Mouse (Mus musculus) adrenal gland, postnatal 25 days (tissue): ENCODE data around the gene Fbxo6. TPM values are rescaled to one million over a fixed set of nuclear protein-coding genes. Genes with fewer than 3 reads are reported as not detected.
A peak's percentile ranks its signal among the peaks of the same experiment; 100 is the strongest.
"Not testable (repeated sequence)": the region's sequence is repeated elsewhere in the genome, so short reads cannot be mapped to it uniquely, and the experiment has no call there.

ENCODE experiments used
- DNase-seq: peaks from one replicate; pipeline ENCODE4 v3.0.0; 2021; ENCODE audit warnings: mixed read lengths
- long read RNA-seq: library from polyadenylated mRNA; stranded (forward); transcript quantifications from one replicate; pipeline ENCODE4 v2.0.0, GENCODE M21; 2021
- total RNA-seq: library from RNA; stranded (reverse); gene quantifications from 2 replicates; pipeline ENCODE4 v1.2.3, GENCODE M21; 2021

The Fbxo6 gene
- 45.2 and 55.3 TPM in 2 replicates for total RNA-seq
- long read RNA-seq, transcript Fbxo6-202 (6 exons, 1,163 nt): minor isoform, 9 of 62 reads
- long read RNA-seq, transcript Fbxo6-201 (6 exons, 1,346 nt): minor isoform, 19 of 62 reads
- long read RNA-seq, transcript Fbxo6-206 (6 exons, 811 nt): major isoform, 20 of 62 reads
- long read RNA-seq, partial matches to known transcripts: 1 of 62 reads
- long read RNA-seq, other reads (novel, unspliced or antisense): 6 of 62 reads

DNA sequence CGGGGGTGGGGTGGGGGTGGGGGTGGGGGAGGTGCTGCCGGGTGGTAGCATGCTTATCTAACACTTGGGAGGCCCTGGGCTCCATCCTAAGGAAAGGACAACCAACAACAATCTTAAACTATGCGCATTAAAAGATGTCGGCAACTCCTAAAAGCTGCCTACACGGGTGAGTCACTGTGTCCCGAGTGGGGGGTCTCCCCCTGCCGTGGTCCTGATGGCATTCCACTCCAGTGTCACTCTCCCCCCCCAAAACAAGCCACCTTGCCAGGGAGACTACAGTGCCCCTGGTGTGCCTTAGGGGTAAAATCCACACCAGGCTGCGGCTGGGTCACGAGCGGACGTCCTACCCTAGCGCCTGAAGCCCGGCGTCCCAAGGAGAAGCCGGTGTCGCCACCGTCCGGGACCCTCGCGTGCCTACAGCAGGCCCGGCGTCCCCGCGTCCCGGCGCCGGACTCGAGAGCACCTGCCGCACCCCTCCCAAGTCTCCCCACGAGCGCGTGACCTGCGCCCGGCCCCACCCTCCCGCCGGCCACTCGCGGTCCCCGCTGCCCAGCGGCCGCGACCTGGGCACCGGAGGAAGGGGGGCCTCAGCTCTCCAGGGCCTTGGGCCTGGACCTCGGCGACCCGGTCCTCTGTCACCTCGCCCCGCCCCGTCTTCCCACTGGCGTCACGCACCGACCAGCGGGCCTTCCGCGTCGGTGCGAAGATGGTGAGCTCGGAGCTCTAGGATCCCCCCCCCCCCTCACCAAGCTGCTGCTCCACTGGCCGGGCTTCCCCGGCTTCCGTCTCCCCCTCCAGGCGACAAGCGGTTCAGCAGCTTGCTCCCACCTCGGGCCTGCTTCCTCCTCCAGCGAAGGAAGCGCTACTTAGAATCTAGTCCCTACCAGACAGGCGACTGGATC lies at the start of gene Fbxo6:
Gene Fbxo6 (minus strand): TSS at position 874 of the 902 bp plus-strand sequence.
- DNase-seq: peak; percentile 87

DNA sequence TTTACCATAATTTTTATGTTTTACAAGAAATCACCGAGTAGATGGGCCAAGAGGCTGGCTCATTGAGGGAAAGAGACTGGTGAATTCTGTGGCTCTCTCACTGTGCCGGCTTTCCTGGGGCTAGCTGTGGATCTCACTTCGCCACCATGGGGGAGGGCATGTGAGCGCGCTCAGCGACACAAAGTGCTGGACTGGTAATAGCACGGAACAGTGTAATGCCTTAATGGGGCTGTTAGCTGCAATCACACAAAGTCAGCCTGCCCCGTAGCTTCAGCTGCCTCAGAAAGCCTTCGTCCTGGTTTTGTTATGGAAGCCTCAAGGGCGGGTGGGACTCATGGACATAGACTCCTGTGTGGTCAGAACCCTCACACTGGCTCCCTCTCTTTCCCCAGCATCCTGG lies 46.8 kb upstream of the Fbxo6 start:
- DNase-seq: no peak

DNA sequence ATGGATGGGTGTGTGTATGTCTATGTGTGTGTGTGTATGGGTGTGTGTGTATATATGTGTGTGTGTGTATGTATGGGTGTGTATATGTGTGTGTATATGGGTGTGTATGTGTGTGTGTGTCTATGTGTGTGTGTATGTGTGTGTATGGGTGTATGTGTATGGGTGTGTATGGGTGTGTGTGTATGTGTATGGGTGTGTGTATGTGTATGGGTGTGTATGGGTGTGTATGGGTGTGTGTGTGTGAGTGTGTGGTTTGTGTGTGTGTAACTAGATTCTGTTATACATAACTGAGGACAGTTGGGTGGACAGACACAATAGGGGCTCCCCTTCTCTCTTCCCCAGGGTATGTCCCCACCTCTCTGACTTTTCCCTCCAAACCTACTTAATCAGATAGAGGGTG lies 42.5 kb upstream of the Fbxo6 start:
- no peak for DNase-seq

DNA sequence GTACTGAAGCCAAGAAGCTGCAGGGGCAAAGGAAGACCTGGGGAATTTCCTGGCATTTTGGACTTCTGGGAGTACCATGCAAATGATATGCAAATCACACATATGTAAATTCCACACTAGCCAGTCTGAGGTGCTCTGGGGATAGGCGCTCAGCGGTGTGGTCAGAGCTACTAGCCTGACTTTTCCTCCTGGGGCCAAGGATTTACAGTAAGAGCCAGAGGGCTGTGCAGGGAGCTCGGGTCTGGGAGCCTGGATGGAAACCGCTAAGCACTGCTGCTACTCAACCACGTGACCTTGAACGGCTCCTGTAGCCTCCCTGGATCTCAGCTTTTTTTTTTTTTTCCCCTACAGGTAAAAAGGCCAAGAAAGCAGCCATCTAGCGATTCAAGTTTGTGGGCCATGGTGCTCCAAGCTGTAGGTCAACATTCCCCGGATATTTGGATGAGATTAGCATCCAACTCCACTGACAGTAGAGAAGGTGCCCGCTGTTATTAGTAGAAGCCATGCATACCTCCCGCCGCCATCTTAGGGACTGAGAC lies 40.8 kb upstream of the Fbxo6 start:
- DNase-seq: no peak

DNA sequence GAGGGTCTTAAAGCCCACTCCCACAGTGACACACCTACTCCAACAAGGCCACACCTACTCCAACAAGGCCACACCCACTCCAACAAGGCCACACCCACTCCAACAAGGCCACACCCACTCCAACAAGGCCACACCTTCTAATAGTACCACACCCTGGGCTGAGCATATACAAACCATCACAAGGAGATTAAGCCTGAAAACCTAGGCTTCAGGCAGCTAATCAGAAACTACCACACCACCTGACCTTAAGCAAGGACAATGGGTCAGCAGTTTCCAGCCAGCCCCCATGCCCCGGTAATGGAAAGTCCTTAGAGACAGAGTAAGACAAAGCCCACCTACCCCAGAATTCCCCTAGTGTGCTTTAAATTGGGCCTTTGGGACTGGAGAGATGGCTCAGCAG lies 36.8 kb upstream of the Fbxo6 start:
- DNase-seq: not testable (repeated sequence)

DNA sequence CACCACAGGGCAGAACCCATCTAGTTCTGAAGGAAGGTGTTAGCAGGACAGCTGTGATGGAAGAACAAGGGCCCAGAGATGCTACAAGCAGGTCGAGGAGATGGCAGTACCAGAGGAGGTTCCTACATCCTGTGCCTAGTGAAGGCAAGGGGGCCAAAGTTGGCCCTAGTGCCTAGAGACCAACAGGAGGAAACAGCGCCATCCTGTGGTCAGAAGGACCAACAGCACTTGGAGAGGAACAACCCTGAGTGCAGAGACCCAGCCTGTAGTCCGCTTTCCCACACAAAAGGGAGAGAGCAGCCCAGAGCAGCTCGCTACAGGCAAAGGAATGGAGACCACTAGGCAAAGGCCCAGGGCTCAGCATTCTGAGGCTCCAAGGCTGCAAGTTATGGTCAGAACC lies 33.9 kb upstream of the Fbxo6 start:
- DNase-seq: no peak

DNA sequence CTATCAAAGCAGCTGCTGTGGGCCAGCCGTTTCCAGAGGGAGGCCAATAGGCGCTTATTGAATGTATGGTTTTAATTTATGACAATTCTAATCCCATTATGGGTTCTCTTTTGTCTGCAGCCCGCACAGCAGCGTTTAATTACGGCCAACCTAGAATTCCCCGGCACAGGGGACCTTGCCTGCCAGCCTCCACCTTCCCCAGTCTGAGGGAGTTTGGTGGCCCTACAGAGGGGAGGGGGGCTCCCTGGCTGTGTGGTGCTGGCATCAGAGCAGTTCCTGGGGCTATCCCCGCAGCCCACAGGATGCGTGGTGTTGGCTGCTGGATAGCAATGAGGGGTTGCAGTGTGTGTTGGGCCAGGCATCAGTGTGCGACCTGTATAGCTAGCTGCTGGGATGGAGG lies 32.6 kb upstream of the Fbxo6 start:
- no peak for DNase-seq

DNA sequence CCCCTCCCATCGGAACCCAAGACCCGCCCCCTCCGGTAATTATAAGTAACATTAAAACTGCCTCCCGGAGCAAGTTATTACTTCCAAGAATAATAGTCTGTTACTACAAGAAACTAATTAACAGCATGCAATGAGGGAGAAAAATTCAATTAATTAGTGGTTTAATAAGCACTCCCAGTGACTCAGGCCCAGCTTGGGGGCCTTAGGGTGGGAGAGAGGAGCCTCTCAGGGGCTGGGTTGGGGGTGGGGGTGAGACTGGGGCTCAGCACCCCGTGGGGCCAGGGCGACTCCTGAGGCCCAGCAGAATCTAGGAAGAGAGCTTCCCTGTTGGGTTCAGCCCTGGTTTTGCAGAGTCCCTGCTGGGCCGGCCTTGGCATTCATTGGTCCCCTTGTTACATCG lies 30.4 kb upstream of the Fbxo6 start:
- DNase-seq: no peak

DNA sequence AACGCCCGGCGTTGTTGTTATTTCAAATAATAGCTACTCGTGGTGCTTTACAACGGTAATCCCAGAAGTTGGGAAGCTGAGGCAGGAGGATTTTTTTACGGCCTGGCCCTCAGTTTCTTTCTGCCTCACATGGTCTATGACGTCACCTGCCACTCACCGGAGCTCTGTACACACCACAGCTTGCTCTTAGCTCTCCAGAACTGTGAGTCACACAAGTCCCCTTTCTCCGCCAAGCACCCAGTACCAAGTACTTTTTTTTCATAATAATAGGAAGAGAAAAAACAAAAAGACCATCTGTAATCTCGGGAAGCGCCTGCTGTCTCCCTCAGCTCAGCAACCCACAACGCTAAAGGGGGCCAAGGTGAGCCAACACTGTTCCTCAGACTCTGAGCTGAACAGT lies 29.5 kb upstream of the Fbxo6 start:
- no peak for DNase-seq

DNA sequence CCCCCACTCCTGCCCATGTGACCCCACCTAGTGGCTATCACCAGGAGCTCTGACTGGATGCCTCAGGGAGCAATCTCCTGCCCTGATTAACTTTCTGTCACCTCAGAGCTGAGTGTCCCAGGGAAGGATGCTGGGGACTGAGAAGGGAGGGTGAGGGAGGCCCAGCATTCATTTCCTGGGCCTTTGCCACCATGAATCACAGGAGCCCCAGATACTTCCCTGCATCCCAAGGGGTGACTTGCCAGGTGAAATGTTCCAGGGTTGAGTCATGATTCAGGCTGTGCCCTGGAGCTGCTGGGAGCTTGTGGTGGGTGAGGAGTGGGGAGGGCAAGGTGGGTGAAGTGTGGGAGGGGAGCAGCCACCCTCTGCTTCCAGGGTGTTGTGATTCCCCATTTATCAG lies 25.8 kb upstream of the Fbxo6 start:
- DNase-seq: no peak

DNA sequence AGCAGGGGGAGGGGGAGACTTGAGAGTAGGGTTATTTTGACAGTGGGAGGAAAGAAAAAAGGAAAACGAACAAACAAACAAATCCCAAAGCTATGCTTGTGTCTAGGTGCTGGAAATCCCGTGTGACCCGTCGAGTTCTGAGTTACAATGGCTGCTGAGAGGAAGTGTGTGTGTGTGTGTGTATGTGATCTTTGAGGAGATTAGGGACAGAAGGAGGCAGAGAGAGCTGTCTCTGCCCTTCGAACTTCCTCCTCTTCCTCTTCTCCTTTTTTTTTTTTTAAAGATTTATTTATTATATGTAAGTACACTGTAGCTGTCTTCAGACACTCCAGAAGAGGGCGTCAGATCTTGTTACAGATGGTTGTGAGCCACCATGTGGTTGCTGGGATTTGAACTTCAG lies 24.7 kb upstream of the Fbxo6 start:
- not testable (repeated sequence) for DNase-seq

DNA sequence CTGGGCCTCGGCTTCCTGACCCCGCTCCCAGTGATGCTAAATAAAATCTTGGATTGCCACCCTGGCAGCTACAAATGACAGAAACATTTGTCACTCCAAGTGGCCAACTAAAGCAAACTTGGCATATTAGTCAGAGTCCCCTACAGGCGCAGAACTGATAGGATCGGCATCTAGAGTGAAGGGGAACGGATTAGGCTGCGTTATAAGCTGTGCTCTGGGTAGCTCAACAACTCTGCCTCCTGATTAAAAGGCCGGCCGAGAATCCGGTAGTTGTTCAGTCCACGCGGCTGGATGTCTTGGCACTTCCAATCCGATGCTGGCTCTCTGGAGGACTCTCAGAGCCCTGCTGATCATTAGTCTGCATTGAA lies 22.5 kb upstream of the Fbxo6 start:
- DNase-seq: no peak

DNA sequence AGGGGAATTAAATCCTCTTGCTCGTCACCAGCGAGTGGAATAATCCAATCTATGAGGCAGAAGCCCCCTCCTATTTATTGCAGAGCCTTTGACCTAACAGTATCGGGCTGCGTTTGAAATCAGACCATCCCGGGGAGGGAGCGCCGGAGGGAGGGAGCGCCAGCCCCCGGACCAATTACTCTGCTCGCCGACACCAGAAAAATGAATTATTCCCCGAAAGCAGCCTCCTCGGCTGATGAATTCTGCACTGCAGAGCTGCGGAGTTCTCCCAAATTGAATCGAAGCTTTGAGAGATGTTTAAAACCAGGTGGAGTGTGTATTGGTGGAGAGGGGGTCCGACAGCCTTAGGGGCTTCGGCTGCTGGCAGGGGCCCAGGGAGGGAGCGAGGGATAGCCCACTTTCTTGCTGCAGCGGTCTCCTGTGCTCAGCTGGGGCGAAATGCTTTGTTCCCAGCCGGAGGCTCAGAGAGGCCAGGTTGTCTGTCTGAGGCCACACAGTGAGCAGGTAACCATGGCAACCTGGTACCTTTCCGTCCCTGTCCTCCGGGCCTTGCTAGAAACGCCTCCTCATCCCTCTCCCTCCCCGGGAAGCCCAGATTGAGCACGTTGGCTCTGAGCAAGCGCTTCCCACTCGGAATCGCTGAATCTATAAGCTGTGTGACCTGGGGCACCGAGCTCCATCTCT lies 22.0 kb upstream of the Fbxo6 start:
- no peak for DNase-seq

DNA sequence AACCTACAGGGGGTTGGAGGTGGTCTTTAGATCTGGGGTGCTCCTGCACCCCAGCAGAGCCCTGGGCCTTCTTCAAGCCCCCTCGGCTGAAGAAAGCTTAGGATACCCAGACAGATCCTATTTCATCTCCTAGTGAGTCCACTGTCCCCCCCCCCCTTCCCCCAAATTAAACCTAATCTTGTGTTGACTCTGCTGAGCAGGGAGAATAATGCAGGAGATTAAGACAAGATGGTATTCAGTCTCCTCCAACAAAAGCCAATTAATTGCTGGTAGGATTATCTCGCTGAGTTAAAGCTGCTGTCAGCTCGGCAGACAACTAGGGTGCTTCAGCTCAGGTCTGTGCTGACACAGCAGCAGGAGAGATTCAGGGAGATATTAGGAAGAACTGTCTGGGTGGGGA lies 19.3 kb upstream of the Fbxo6 start:
- DNase-seq: no peak

DNA sequence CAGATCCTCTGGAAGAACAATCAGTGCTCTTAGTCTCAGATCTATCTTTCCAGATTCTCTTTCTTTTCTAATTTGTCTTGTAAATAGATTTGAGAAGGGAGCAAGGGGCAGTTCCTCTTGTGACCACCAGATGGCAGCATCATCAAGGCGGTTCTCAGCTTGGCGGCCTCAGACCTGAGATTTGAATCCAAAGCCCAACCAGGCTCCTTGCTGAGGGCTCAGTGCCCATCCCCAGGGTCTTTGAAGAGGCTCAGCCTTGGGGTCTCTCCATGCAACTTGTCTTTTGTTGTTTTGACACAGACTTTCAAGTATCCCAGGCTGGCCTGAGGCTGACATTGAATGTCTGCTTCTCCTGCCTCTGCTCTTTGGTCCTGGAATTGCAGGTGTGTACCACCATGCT lies 18.9 kb upstream of the Fbxo6 start:
- peak; percentile 46 for DNase-seq

DNA sequence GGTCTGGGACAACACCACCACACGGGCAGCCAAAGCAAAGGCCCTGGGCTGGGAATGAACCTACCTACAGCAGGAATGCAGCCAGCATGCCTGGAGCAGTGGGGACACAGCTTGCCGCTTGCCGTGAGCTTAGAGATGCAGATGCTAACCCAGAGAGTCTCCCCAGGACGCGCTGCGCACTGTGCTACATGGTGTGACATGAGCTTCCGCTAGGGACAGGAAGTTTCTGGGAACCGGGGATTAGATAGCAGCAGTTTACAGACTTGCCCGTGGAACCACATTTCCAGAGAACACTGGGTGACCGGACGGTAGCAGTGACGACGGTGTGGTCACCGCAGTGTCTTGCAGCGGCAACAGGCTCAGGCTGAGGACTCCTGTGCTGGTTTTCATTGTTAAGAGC lies 17.6 kb upstream of the Fbxo6 start:
- no peak for DNase-seq

DNA sequence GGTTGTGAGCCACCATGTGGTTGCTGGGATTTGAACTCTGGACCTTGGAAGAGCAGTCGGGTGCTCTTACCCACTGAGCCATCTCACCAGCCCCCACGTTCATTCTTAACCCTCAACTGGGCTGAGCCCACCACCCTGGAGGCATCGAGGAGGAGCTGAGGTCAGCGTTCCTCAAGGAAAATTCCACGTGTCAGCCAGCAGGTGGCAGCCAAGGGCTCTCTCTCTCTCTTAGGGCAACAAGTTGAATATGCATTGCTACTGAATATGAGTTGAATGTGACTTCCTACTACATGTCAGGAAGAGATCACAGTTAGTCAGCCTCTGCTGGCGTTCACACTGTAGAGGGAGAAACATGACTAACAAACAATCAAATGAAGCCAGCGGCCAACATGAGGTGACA lies 16.3 kb upstream of the Fbxo6 start:
- DNase-seq: peak; percentile 69

DNA sequence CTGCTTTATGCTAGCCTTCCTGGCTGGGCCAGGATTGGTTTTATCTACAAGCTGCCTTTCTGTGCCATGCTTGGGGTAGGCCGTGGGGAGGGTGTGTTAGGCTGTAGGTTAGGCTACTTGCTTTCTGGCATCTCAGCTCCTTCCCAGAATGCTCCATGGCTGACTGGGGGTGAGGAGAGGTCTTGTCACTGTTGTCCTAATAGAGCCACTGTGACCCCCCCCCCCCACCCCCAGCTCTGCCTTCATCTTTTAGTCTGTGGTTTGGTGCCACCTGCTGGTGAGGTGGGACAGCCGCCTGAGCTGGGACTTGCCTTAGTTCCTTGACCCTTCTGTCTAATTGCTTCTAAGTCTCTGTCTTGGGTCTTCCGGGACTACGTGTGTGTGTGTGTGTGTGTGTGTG lies 15.0 kb upstream of the Fbxo6 start:
- peak; percentile 74 for DNase-seq

DNA sequence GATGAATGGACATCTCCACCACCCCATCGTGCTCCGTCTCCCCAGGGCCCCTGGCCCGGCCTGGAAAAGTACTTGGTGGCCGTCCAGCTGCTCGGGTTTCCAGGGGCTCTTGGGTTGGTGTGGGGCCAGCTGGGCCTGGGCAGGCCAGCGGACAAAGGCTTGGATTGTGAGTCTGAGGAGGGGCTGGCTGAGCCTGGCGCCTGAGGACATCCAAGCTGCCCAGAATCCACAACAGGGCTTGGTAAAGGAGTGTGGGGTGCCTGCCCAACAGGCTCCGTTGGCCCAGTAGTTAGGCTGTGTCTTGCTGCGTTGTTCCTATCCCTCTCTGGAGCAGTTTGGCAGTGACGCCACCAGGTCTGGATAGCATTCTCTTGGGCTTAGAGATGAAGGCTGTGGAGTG lies 14.5 kb upstream of the Fbxo6 start:
- DNase-seq: no peak

DNA sequence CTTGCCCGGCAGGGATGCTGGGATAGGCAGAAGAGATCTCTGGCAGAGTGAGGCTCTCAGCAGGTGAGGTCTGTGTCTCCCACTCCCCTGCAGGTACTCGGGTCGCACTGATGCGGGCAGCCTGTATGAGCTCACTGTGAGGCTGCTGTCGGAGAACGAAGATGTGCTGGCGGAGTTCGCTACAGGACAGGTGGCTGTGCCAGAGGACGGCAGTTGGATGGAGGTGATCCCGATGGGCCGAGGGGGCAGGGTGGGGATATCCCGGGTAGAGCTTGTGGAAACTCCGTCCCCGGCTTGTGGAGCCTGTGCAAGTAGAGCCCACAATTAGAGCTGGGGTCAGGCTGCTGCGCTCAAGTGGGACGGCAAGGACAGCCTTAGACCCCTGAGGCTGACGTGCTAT lies 13.6 kb upstream of the Fbxo6 start:
- no peak for DNase-seq

DNA sequence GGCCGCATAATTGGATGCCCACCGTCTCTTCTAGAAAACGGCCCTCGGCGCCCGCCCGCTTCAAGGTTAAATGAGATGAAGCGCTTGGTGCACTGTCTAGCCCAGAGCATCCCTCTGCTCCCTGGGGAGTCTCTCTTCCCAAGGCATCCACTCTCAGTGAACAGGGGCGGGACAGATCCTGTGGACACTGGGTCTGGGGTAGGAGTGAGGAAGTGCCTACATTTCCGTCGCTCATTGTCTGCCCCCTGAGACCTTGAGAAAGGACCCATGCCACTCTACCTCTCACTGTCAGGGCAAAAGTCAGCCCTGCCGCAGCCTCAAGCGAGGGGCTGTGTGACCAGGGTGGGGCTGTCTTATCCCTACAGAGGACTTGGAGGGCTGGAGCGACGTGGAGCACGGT lies 12.5 kb upstream of the Fbxo6 start:
- DNase-seq: no peak

DNA sequence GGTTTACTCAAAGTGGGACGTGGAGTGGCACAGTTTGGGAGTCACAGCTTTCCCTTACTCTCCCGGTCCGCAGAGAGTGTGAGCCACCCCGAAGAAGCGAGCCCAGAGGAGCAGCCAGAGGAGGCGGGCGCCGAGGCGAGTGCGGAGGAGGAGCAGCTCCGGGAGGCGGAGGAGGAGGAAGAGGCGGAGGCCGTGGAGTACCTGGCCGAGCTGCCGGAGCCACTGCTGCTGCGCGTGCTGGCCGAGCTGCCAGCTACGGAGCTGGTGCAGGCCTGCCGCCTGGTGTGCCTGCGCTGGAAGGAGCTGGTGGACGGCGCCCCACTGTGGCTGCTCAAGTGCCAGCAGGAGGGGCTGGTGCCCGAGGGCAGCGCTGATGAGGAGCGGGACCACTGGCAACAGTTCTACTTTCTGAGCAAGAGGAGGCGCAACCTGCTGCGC lies 12.1 kb upstream of the Fbxo6 start:
- DNase-seq: peak; percentile 82
